Mouse (Mus musculus) forebrain, embryonic 16.5 days (tissue): ENCODE data around the gene Gstt2. TPM values are rescaled to one million over a fixed set of nuclear protein-coding genes. Genes with fewer than 3 reads are reported as not detected.

Source experiments
- ATAC-seq: fragments of 200-750 bp; cut with Nextera tagmentation; 2 replicates; pipeline ENCODE4 v1.8.0; 2017; ENCODE audit warnings: mild to moderate bottlenecking, moderate library complexity
- H3K27ac ChIP-seq: fragments of 300-500 bp; sonication (generic); 2 replicates; pipeline ENCODE4 v1.5.1; 2014; ENCODE audit warnings: low read length, control low read depth
- H3K27me3 ChIP-seq: fragments of 300-500 bp; sonication (generic); replicated peaks from 2 replicates; pipeline ENCODE4 v1.6.1; 2014; ENCODE audit warnings: low read length; ENCODE audit not compliant: control insufficient read depth, insufficient read depth
- H3K36me3 ChIP-seq: fragments of 300-500 bp; sonication (generic); 2 replicates; pipeline ENCODE4 v1.6.1; 2014; ENCODE audit not compliant: control insufficient read depth, insufficient read depth
- H3K4me1 ChIP-seq: fragments of 300-500 bp; sonication (generic); replicated peaks from 2 replicates; pipeline ENCODE4 v1.6.1; 2014; ENCODE audit warnings: low read length; ENCODE audit not compliant: control insufficient read depth, insufficient read depth
- H3K4me2 ChIP-seq: fragments of 300-500 bp; sonication (generic); 2 replicates; pipeline ENCODE4 v1.6.1; 2014; ENCODE audit warnings: mild to moderate bottlenecking, low read length, control low read depth
- H3K4me3 ChIP-seq: fragments of 300-500 bp; sonication (generic); replicated peaks from 2 replicates; pipeline ENCODE4 v1.5.1; 2014; ENCODE audit warnings: mild to moderate bottlenecking, low read length, control low read depth
- H3K9ac ChIP-seq: fragments of 300-500 bp; sonication (generic); replicated peaks from 2 replicates; pipeline ENCODE4 v1.6.1; 2014; ENCODE audit warnings: low read depth, low read length, control low read depth
- H3K9me3 ChIP-seq: fragments of 300-500 bp; sonication (generic); 2 replicates; pipeline ENCODE4 v1.6.1; 2016; ENCODE audit warnings: low read length; ENCODE audit not compliant: control insufficient read depth
- WGBS: fragments of 180-500 bp; shearing (Covaris S2); extraction: QIAGEN DNeasy Blood & Tissue Kit; methylation state at CpG from one replicate; pipeline ENCODE4 v1.1.7; 2014; 5-methylcytosine and 5-hydroxymethylcytosine counted together
- polyA plus RNA-seq: library from polyadenylated mRNA; unstranded; fragments of >200 nt; fragmentation: Nextera tagmentation; extraction: Ambion mirVana; gene quantifications from 2 replicates; pipeline ENCODE4 v1.2.1, GENCODE M21; 2015

Gene Gstt2
- polyA plus RNA-seq, 1 experiment from 2014 or later, result 4.2 TPM

DNA sequence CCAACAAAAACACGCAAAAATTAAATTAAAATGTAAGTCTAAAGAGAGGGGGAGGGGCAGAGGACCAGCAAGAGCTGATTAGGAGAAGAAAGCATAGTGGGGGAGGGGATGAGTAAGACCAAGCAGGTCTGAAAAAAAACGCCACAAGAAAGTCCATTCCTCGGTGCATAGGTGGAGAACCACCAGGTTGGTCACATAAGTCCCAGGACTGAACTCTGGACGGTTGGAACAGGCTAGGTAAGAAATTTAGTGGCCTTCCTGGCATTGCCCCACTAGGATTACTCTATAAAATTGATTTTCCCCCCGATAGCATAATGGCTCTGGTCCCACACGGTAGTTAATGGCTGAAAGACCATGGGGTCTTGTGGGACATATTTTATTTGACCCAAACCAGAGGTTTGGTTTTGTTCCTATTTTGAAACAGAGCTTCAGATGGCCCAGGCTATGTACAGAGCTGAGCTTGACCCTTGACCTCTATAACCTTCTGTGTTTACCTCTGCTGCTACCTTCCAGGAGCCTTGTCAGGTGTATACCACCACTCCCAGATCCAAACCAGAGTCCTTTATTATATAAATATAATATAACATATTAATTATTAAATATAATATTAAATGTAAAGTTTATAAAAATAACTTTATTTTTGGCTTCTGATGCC is 48.0 kb downstream of the Gstt2 start:
- Histone ChIP-seq H3K9me3 (no peaks in the 10 kb centered on the region), H3K4me3 (no peak overlapping the region), H3K27me3 (no peaks in the 10 kb centered on the region), H3K4me1 (no peaks in the 10 kb centered on the region), H3K4me2 (no peak overlapping the region), H3K9ac (no peak overlapping the region), H3K27ac (no peak overlapping the region), H3K36me3 (no peaks in the 10 kb centered on the region)
- WGBS, result 76% methylated on average over 6 of the region's 6 CpGs
- ATAC-seq, result no peak

DNA sequence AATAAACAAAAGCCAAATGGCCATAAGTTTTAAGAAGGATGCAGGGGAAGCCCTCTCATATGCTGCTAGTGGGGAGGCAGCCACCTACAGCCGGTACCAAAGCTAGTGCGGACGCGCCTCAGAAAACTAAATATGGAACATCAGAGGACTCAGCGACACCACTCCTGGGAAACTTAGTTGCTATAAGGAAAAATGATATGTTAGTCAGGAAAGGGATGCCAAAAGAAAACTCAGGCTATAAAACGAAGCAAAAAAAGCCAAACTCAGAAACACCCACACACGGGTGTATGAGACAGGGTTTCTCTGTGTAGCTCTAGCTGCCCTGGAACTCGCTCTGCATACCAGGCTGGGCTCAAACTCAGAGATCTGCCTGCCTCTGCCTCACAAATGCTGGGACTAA is 48.9 kb downstream of the Gstt2 start:
- no peak overlapping the region for H3K4me2 ChIP-seq
- ATAC-seq, result no peak
- WGBS, result 96% methylated on average over 8 of the region's 8 CpGs
- H3K9me3 ChIP-seq, result no peaks in the 10 kb centered on the region
- no peaks in the 10 kb centered on the region for H3K4me1 ChIP-seq
- H3K27ac ChIP-seq, result no peak overlapping the region
- H3K9ac ChIP-seq, result no peak overlapping the region
- 0 out of 2 replicates have a peak, but pooled peaks cover under 1% of the 10 kb centered on the region for H3K27me3 ChIP-seq
- no peaks in the 10 kb centered on the region for H3K36me3 ChIP-seq
- no peak overlapping the region for H3K4me3 ChIP-seq

DNA sequence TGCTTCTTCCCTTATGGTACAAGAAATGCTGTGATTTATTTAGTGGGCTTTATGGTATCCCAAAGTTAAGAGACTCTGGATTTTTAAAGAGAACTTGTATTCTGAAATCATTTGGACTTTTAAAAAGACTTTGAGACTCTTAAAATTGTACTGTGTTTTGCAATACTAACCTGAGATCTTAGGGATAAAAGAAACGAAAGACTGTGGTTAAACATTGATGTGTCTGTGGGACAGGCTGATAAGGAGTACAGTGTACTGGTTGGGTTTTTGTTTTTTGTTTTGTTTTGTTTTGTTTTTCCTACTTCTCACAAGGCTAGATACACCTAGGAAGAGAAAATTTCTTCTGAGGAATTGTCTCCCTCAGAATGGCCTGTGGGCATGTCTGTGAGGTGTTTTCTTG is 51.8 kb downstream of the Gstt2 start:
- Histone ChIP-seq H3K27me3 (peaks cover 6% of the 10 kb centered on the region; the same call in 1 of the 2 replicates), H3K4me2 (no peak overlapping the region), H3K36me3 (no peaks in the 10 kb centered on the region), H3K4me3 (no peak overlapping the region), H3K9ac (no peak overlapping the region), H3K9me3 (no peaks in the 10 kb centered on the region), H3K27ac (no peak overlapping the region), H3K4me1 (peaks cover 9% of the 10 kb centered on the region)
- ATAC-seq, result no peak
- WGBS, result 80% methylated on average over 1 of the region's 1 CpGs

Other genes starting within 250 kb of the Gstt2 start
- gene Ggt5, start 248.1 kb downstream of the Gstt2 start, polyA plus RNA-seq, result 2.0 and 3.7 TPM in 2 replicates
- gene Susd2, start 193.4 kb downstream of the Gstt2 start, polyA plus RNA-seq, result 1.2 and 1.3 TPM in 2 replicates
- 33.2 and 41.1 TPM in 2 replicates for gene Cabin1, start 73.1 kb downstream of the Gstt2 start, polyA plus RNA-seq
- 55.9 and 57.0 TPM in 2 replicates for gene Ddt, start 64.0 kb downstream of the Gstt2 start, polyA plus RNA-seq
- gene Gm20441, start 56.5 kb downstream of the Gstt2 start, polyA plus RNA-seq, result not detected in 2 replicates
- gene Gstt3, start 56.0 kb downstream of the Gstt2 start, polyA plus RNA-seq, result 0.77 and 1.2 TPM in 2 replicates
- 10.5 and 15.2 TPM in 2 replicates for gene Gstt1, start 38.8 kb downstream of the Gstt2 start, polyA plus RNA-seq
- not detected in 2 replicates for gene Gstt4, start 14.9 kb downstream of the Gstt2 start, polyA plus RNA-seq
- 1,679 and 1,753 TPM in 2 replicates for gene Mif, start 22.8 kb upstream of the Gstt2 start, polyA plus RNA-seq
- gene Derl3, start 56.0 kb upstream of the Gstt2 start, polyA plus RNA-seq, result 2.0 and 3.3 TPM in 2 replicates
- gene Smarcb1, start 84.2 kb upstream of the Gstt2 start, polyA plus RNA-seq, result 325 and 342 TPM in 2 replicates
- 21.8 and 30.7 TPM in 2 replicates for gene Chchd10, start 95.7 kb upstream of the Gstt2 start, polyA plus RNA-seq
- 22.2 and 24.3 TPM in 2 replicates for gene Mmp11, start 99.1 kb upstream of the Gstt2 start, polyA plus RNA-seq
- 0.20 TPM in 1 of 2 replicates, not detected in the other for gene Gm867, start 103.2 kb upstream of the Gstt2 start, polyA plus RNA-seq
- 0.48 TPM in 1 of 2 replicates, not detected in the other for gene Vpreb3, start 105.6 kb upstream of the Gstt2 start, polyA plus RNA-seq
- not detected in 2 replicates for gene Gm5134, start 117.1 kb upstream of the Gstt2 start, polyA plus RNA-seq
- 12.1 and 12.5 TPM in 2 replicates for gene Zfp280b, start 195.2 kb upstream of the Gstt2 start, polyA plus RNA-seq